Mouse (Mus musculus): ENCODE measurements around the gene Tead1.

Gene Tead1

GRCm38 (mm10) chr7:112730209-112730608 lies 51.1 kb downstream of the Tead1 start:
- DNase-seq (ENCODE audit: low spot score) = peak; percentile 53

- no peak for DNase-seq (ENCODE audit: low spot score)
Measured at GRCm38 (mm10) chr7:112731584-112731983, 52.5 kb downstream of the Tead1 start.

- DNase-seq (ENCODE audit: low spot score) = no peak
Measured at GRCm38 (mm10) chr7:112739174-112739573, 60.1 kb downstream of the Tead1 start.

- DNase-seq (ENCODE audit: low spot score) = no peak
Measured at GRCm38 (mm10) chr7:112741790-112742189, 62.7 kb downstream of the Tead1 start.

GRCm38 (mm10) chr7:112743063-112743462 lies 63.9 kb downstream of the Tead1 start:
- DNase-seq (ENCODE audit: low spot score) = no peak

- DNase-seq (ENCODE audit: low spot score) = no peak
Measured at GRCm38 (mm10) chr7:112743621-112744395, 64.7 kb downstream of the Tead1 start.

- no peak for DNase-seq (ENCODE audit: low spot score)
Measured at GRCm38 (mm10) chr7:112747187-112747586, 68.1 kb downstream of the Tead1 start.

- no peak for DNase-seq (ENCODE audit: low spot score)
Measured at GRCm38 (mm10) chr7:112747836-112748235, 68.7 kb downstream of the Tead1 start.

- DNase-seq (ENCODE audit: low spot score) = no peak
Measured at GRCm38 (mm10) chr7:112748327-112748726, 69.2 kb downstream of the Tead1 start.

GRCm38 (mm10) chr7:112750101-112750500 lies 71.0 kb downstream of the Tead1 start:
- no peak for DNase-seq (ENCODE audit: low spot score)

GRCm38 (mm10) chr7:112752311-112752710 lies 73.2 kb downstream of the Tead1 start:
- DNase-seq (ENCODE audit: low spot score) = no peak

GRCm38 (mm10) chr7:112753314-112753713 lies 74.2 kb downstream of the Tead1 start:
- no peak for DNase-seq (ENCODE audit: low spot score)

GRCm38 (mm10) chr7:112759359-112759975 lies 80.3 kb downstream of the Tead1 start:
- no peak for DNase-seq (ENCODE audit: low spot score)

GRCm38 (mm10) chr7:112760293-112760692 lies 81.2 kb downstream of the Tead1 start:
- no peak for DNase-seq (ENCODE audit: low spot score)

GRCm38 (mm10) chr7:112760782-112761181 lies 81.7 kb downstream of the Tead1 start:
- DNase-seq (ENCODE audit: low spot score) = peak; percentile 70

GRCm38 (mm10) chr7:112762870-112763269 lies 83.8 kb downstream of the Tead1 start:
- no peak for DNase-seq (ENCODE audit: low spot score)

- no peak for DNase-seq (ENCODE audit: low spot score)
Measured at GRCm38 (mm10) chr7:112763513-112763912, 84.4 kb downstream of the Tead1 start.

- no peak for DNase-seq (ENCODE audit: low spot score)
Measured at GRCm38 (mm10) chr7:112764921-112765320, 85.8 kb downstream of the Tead1 start.

GRCm38 (mm10) chr7:112769866-112770265 lies 90.7 kb downstream of the Tead1 start:
- no peak for DNase-seq (ENCODE audit: low spot score)

- no peak for DNase-seq (ENCODE audit: low spot score)
Measured at GRCm38 (mm10) chr7:112771461-112771860, 92.3 kb downstream of the Tead1 start.

GRCm38 (mm10) chr7:112772777-112773176 lies 93.7 kb downstream of the Tead1 start:
- no peak for DNase-seq (ENCODE audit: low spot score)

GRCm38 (mm10) chr7:112773601-112774000 lies 94.5 kb downstream of the Tead1 start:
- DNase-seq (ENCODE audit: low spot score) = peak; percentile 65

- no peak for DNase-seq (ENCODE audit: low spot score)
Measured at GRCm38 (mm10) chr7:112775816-112776215, 96.7 kb downstream of the Tead1 start.

GRCm38 (mm10) chr7:112776670-112777069 lies 97.6 kb downstream of the Tead1 start:
- DNase-seq (ENCODE audit: low spot score) = no peak

Data from lung, postnatal 25 days (tissue).